Mouse (Mus musculus) cortical plate, adult 2 months (tissue): ENCODE data around the gene Vamp9.

Experiments
- CTCF ChIP-seq: fragments of 200-500 bp; IDR thresholded peaks from 2 replicates; pipeline ENCODE4 v1.5.1; 2011; ENCODE audit warnings: mild to moderate bottlenecking, control low read depth, low read length; ENCODE audit not compliant: insufficient read depth; ENCODE audit errors: extremely low read depth
- POLR2A ChIP-seq: fragments of 200-500 bp; IDR thresholded peaks from 2 replicates; pipeline ENCODE4 v1.6.1; 2011; ENCODE audit warnings: mild to moderate bottlenecking, low read length, control low read depth; ENCODE audit not compliant: insufficient read depth; ENCODE audit errors: extremely low read depth

GRCm38 (mm10) chr5:99857106-99857637, 48.9 kb upstream of the Vamp9 start:
- TF ChIP-seq POLR2A, result no peak
- TF ChIP-seq CTCF, result no peak
